Mouse (Mus musculus): ENCODE data around the gene Ltbp1. TPM values are rescaled to one million over a fixed set of nuclear protein-coding genes. Genes with fewer than 3 reads are reported as not detected.
"Not testable (repeated sequence)": the region's sequence is repeated elsewhere in the genome, so short reads cannot be mapped to it uniquely, and the experiment has no call there.

Gene Ltbp1
- polyA plus RNA-seq, 1 experiment, result 4.7 TPM

- H3K4me3 ChIP-seq (ENCODE audit: insufficient read depth, low read length), result no peak overlapping the region
- H3K27ac ChIP-seq (ENCODE audit: insufficient read depth, low read length), result no peak overlapping the region
- H3K4me1 ChIP-seq (ENCODE audit: control insufficient read depth, insufficient read depth, low read length), result no peaks in the 10 kb centered on the region
- TF ChIP-seq CTCF (IDR thresholded peaks at IDR 0.05; ENCODE audit: extremely low read depth, insufficient read depth, low read length) (no peak), POLR2A (IDR thresholded peaks at IDR 0.05; ENCODE audit: extremely low read depth, insufficient read depth, low read length) (no peak)
These were observed 113.5 kb downstream of the Ltbp1 start for GRCm38 (mm10) chr17:75118896-75119295.

- H3K4me3 ChIP-seq (ENCODE audit: insufficient read depth, low read length), result no peak overlapping the region
- no peak for TF ChIP-seq CTCF (IDR thresholded peaks at IDR 0.05; ENCODE audit: extremely low read depth, insufficient read depth, low read length)
- no peak for TF ChIP-seq POLR2A (IDR thresholded peaks at IDR 0.05; ENCODE audit: extremely low read depth, insufficient read depth, low read length)
These were observed 114.1 kb downstream of the Ltbp1 start for GRCm38 (mm10) chr17:75119422-75119821.

GRCm38 (mm10) chr17:75120071-75120470 is 114.7 kb downstream of the Ltbp1 start:
- TF ChIP-seq CTCF (IDR thresholded peaks at IDR 0.05; ENCODE audit: extremely low read depth, insufficient read depth, low read length) (no peak), POLR2A (IDR thresholded peaks at IDR 0.05; ENCODE audit: extremely low read depth, insufficient read depth, low read length) (no peak)
- Histone ChIP-seq H3K27ac (ENCODE audit: insufficient read depth, low read length) (no peak overlapping the region), H3K4me3 (ENCODE audit: insufficient read depth, low read length) (no peak overlapping the region), H3K4me1 (ENCODE audit: control insufficient read depth, insufficient read depth, low read length) (no peaks in the 10 kb centered on the region)

More at GRCm38 (mm10) chr17:75119422-75119821, 114.1 kb downstream of the Ltbp1 start:
- no peak overlapping the region for H3K27ac ChIP-seq (ENCODE audit: insufficient read depth, low read length)
- no peaks in the 10 kb centered on the region for H3K4me1 ChIP-seq (ENCODE audit: control insufficient read depth, insufficient read depth, low read length)

GRCm38 (mm10) chr17:75122584-75123282 is 117.4 kb downstream of the Ltbp1 start:
- H3K4me1 ChIP-seq (ENCODE audit: control insufficient read depth, insufficient read depth, low read length), result no peaks in the 10 kb centered on the region
- TF ChIP-seq CTCF (IDR thresholded peaks at IDR 0.05; ENCODE audit: extremely low read depth, insufficient read depth, low read length) (no peak), POLR2A (IDR thresholded peaks at IDR 0.05; ENCODE audit: extremely low read depth, insufficient read depth, low read length) (no peak)
- H3K4me3 ChIP-seq (ENCODE audit: insufficient read depth, low read length), result no peak overlapping the region
- no peak overlapping the region for H3K27ac ChIP-seq (ENCODE audit: insufficient read depth, low read length)

GRCm38 (mm10) chr17:75128337-75128935 is 123.1 kb downstream of the Ltbp1 start:
- Histone ChIP-seq H3K27ac (ENCODE audit: insufficient read depth, low read length) (no peak overlapping the region), H3K4me3 (ENCODE audit: insufficient read depth, low read length) (no peak overlapping the region), H3K4me1 (ENCODE audit: control insufficient read depth, insufficient read depth, low read length) (no peaks in the 10 kb centered on the region)
- no peak for TF ChIP-seq CTCF (IDR thresholded peaks at IDR 0.05; ENCODE audit: extremely low read depth, insufficient read depth, low read length)

- H3K4me3 ChIP-seq (ENCODE audit: insufficient read depth, low read length), result no peak overlapping the region
- H3K27ac ChIP-seq (ENCODE audit: insufficient read depth, low read length), result no peak overlapping the region
- H3K4me1 ChIP-seq (ENCODE audit: control insufficient read depth, insufficient read depth, low read length), result no peaks in the 10 kb centered on the region
- TF ChIP-seq CTCF (IDR thresholded peaks at IDR 0.05; ENCODE audit: extremely low read depth, insufficient read depth, low read length) (no peak), POLR2A (IDR thresholded peaks at IDR 0.05; ENCODE audit: extremely low read depth, insufficient read depth, low read length) (no peak)
These were observed 128.6 kb downstream of the Ltbp1 start for GRCm38 (mm10) chr17:75133983-75134382.

- no peaks in the 10 kb centered on the region for H3K4me1 ChIP-seq (ENCODE audit: control insufficient read depth, insufficient read depth, low read length)
- no peak overlapping the region for H3K27ac ChIP-seq (ENCODE audit: insufficient read depth, low read length)
These were observed 134.4 kb downstream of the Ltbp1 start for GRCm38 (mm10) chr17:75139731-75140130.

GRCm38 (mm10) chr17:75142845-75143244 is 137.5 kb downstream of the Ltbp1 start:
- not testable (repeated sequence) for H3K27ac ChIP-seq (ENCODE audit: insufficient read depth, low read length); H3K4me3 ChIP-seq (ENCODE audit: insufficient read depth, low read length)

More at GRCm38 (mm10) chr17:75139731-75140130, 134.4 kb downstream of the Ltbp1 start:
- TF ChIP-seq CTCF (IDR thresholded peaks at IDR 0.05; ENCODE audit: extremely low read depth, insufficient read depth, low read length) (no peak), POLR2A (IDR thresholded peaks at IDR 0.05; ENCODE audit: extremely low read depth, insufficient read depth, low read length) (no peak)
- no peak overlapping the region for H3K4me3 ChIP-seq (ENCODE audit: insufficient read depth, low read length)

GRCm38 (mm10) chr17:75143927-75144326 is 138.6 kb downstream of the Ltbp1 start:
- H3K4me3 ChIP-seq (ENCODE audit: insufficient read depth, low read length), result no peak overlapping the region
- no peak for TF ChIP-seq POLR2A (IDR thresholded peaks at IDR 0.05; ENCODE audit: extremely low read depth, insufficient read depth, low read length)
- TF ChIP-seq CTCF (IDR thresholded peaks at IDR 0.05; ENCODE audit: extremely low read depth, insufficient read depth, low read length), result no peak
- H3K27ac ChIP-seq (ENCODE audit: insufficient read depth, low read length), result no peak overlapping the region
- H3K4me1 ChIP-seq (ENCODE audit: control insufficient read depth, insufficient read depth, low read length), result no peaks in the 10 kb centered on the region

More at GRCm38 (mm10) chr17:75142845-75143244, 137.5 kb downstream of the Ltbp1 start:
- not testable (repeated sequence) for H3K4me1 ChIP-seq (ENCODE audit: control insufficient read depth, insufficient read depth, low read length)

- Histone ChIP-seq H3K4me3 (ENCODE audit: insufficient read depth, low read length) (no peak overlapping the region), H3K27ac (ENCODE audit: insufficient read depth, low read length) (no peak overlapping the region), H3K4me1 (ENCODE audit: control insufficient read depth, insufficient read depth, low read length) (peaks cover 3% of the 10 kb centered on the region; the same call in 1 of the 2 replicates)
- TF ChIP-seq POLR2A (IDR thresholded peaks at IDR 0.05; ENCODE audit: extremely low read depth, insufficient read depth, low read length), result no peak
- no peak for TF ChIP-seq CTCF (IDR thresholded peaks at IDR 0.05; ENCODE audit: extremely low read depth, insufficient read depth, low read length)
These were observed 141.8 kb downstream of the Ltbp1 start for GRCm38 (mm10) chr17:75147218-75147617.
